Mouse (Mus musculus): ENCODE measurements at regions not wholly inside any gene's neighbourhood (a gene's known extent, or its start where the extent isn't known, plus 50 kb on each side); places are given as distances from the start of the nearest gene placed in this dataset.

DNA sequence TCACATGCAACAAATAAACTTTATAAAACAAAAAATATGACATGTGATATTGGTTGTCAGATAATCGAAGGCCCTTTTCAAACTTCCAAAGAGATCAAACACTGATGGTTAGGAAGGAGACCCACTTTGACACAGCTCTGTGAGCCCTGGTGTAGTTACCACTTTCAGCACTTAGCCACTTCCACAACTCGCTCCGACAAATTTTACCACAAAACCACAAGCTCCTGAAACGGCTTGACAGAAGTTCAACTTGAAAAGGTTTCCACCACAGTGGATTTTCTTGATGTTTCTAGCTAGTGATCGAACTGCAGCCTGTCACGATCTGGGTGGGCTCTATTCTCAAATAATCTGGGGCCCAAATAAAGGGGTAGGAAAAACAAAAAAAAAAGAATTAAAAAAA is 742.2 kb upstream of the Zeb2 start:
- Histone ChIP-seq H3K27ac (no peak overlapping the region), H3K4me2 (no peak overlapping the region), H3K27me3 (no peaks in the 10 kb centered on the region), H3K9ac (replicated peaks) (no peak overlapping the region), H3K36me3 (no peaks in the 10 kb centered on the region), H3K9me3 (no peaks in the 10 kb centered on the region), H3K4me3 (replicated peaks) (no peak overlapping the region), H3K4me1 (replicated peaks) (no peaks in the 10 kb centered on the region)
- 88% methylated on average over 6 of the region's 6 CpGs for WGBS
- no peak for ATAC-seq (ENCODE audit: insufficient number of reproducible peaks, insufficient read depth, low FRiP score, low TSS enrichment, low read depth)

GRCm38 (mm10) chr2:45850018-45850605 is 732.9 kb upstream of the Zeb2 start:
- Histone ChIP-seq H3K4me1 (replicated peaks) (no peaks in the 10 kb centered on the region), H3K9ac (replicated peaks) (no peak overlapping the region), H3K27me3 (no peaks in the 10 kb centered on the region), H3K9me3 (no peaks in the 10 kb centered on the region), H3K4me2 (no peak overlapping the region), H3K4me3 (replicated peaks) (no peak overlapping the region), H3K27ac (no peak overlapping the region), H3K36me3 (no peaks in the 10 kb centered on the region)
- WGBS = 94% methylated on average over 6 of the region's 6 CpGs
- no peak for ATAC-seq (ENCODE audit: insufficient number of reproducible peaks, insufficient read depth, low FRiP score, low TSS enrichment, low read depth)

DNA sequence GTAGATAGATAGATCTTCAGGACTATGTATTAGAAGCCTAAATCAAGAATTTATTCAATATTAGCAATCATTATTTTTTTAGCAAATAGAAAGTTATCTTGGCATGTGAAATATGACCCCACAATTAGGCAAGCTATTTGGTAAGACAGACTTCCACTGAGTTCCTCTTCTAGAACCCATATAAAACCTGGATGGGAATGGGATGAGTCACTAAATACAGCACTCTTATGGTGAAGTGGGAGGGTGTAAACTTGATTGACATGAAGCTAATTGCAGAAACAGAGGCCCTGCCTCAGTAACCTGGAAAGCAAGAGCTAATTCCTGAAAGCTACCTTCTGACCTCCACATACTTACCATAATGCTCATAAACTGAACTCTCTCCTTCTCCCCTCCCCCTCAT is 723.2 kb upstream of the Zeb2 start:
- H3K36me3 ChIP-seq = no peaks in the 10 kb centered on the region
- no peak overlapping the region for H3K9ac ChIP-seq (replicated peaks)
- no peaks in the 10 kb centered on the region for H3K4me1 ChIP-seq (replicated peaks)
- H3K4me2 ChIP-seq = no peak overlapping the region
- no peak overlapping the region for H3K4me3 ChIP-seq (replicated peaks)
- H3K27ac ChIP-seq = no peak overlapping the region
- H3K9me3 ChIP-seq = no peaks in the 10 kb centered on the region
- H3K27me3 ChIP-seq = no peaks in the 10 kb centered on the region
- no peak for ATAC-seq (ENCODE audit: insufficient number of reproducible peaks, insufficient read depth, low FRiP score, low TSS enrichment, low read depth)

GRCm38 (mm10) chr2:45836546-45837221 is 719.5 kb upstream of the Zeb2 start:
- no peak overlapping the region for H3K9ac ChIP-seq (replicated peaks)
- no peaks in the 10 kb centered on the region for H3K9me3 ChIP-seq
- no peak overlapping the region for H3K27ac ChIP-seq
- no peaks in the 10 kb centered on the region for H3K4me1 ChIP-seq (replicated peaks)
- H3K4me3 ChIP-seq (replicated peaks) = no peak overlapping the region
- no peaks in the 10 kb centered on the region for H3K36me3 ChIP-seq
- no peak overlapping the region for H3K4me2 ChIP-seq
- 79% methylated on average over 6 of the region's 6 CpGs for WGBS
- ATAC-seq (ENCODE audit: insufficient number of reproducible peaks, insufficient read depth, low FRiP score, low TSS enrichment, low read depth) = no peak
- H3K27me3 ChIP-seq = no peaks in the 10 kb centered on the region

DNA sequence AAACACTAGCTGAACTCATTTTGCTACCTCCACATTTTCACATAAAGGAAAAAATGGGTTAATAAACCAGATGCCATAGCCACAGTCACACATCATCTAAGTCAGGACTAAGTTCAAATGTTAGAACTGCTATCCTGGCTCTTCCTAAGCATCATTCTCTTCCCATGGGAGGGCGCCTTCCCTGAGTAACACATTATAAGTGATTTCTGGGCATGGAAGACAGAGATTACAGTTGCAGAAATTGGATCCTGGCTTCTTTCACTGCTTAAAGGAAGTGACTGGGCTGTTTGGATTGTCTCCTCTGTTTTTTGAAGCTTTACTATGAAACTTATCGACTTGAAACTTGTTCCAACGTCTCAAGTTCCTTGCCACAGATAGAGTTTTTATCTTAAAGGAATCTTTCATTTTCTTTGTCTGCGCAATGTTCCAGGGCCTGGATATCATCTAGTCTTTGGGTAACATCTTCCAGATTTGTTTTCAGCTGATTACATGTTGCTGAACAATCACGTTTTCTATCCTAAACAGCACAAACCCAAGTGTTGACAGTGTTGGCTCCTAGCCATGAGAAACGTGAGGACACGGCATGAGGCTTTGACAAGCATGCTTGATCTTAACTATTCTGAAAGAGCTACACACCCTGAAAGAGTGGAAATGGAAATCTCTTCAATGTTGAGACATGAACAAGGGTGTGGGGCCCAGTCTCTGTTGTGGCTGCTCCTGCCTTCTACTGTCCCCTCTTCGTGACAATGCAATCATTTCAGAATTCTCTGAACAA is 700.9 kb upstream of the Zeb2 start:
- no peak overlapping the region for H3K4me3 ChIP-seq (replicated peaks)
- no peak for ATAC-seq (ENCODE audit: insufficient number of reproducible peaks, insufficient read depth, low FRiP score, low TSS enrichment, low read depth)
- WGBS = 83% methylated on average over 8 of the region's 8 CpGs
- H3K9ac ChIP-seq (replicated peaks) = no peak overlapping the region
- no peaks in the 10 kb centered on the region for H3K27me3 ChIP-seq
- H3K27ac ChIP-seq = no peak overlapping the region
- H3K36me3 ChIP-seq = no peaks in the 10 kb centered on the region
- no peak overlapping the region for H3K4me2 ChIP-seq
- no peaks in the 10 kb centered on the region for H3K4me1 ChIP-seq (replicated peaks)
- no peaks in the 10 kb centered on the region for H3K9me3 ChIP-seq

DNA sequence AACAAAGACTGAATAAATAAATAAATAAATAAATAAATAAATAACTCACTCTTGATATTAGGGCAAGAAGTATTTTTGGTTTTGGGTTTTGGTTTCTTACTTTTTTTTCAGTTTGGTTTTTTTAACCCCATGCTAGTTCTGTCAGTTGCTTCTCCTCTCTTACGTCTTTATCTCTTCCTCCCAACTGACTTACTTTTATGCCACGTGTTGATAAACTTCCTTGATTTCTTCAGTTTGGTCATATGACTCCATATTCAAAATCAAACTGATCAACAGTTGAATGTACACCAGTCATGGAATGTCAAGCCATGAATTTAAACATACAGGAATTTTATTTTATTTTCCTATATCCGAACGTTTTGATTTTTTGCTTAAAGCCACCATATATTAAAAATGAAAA is 697.5 kb upstream of the Zeb2 start:
- H3K36me3 ChIP-seq = no peaks in the 10 kb centered on the region
- no peak overlapping the region for H3K4me3 ChIP-seq (replicated peaks)
- H3K4me1 ChIP-seq (replicated peaks) = no peaks in the 10 kb centered on the region
- no peak overlapping the region for H3K4me2 ChIP-seq
- H3K27me3 ChIP-seq = no peaks in the 10 kb centered on the region
- no peak for ATAC-seq (ENCODE audit: insufficient number of reproducible peaks, insufficient read depth, low FRiP score, low TSS enrichment, low read depth)
- no peaks in the 10 kb centered on the region for H3K9me3 ChIP-seq
- no peak overlapping the region for H3K9ac ChIP-seq (replicated peaks)
- 84% methylated on average over 4 of the region's 4 CpGs for WGBS
- no peak overlapping the region for H3K27ac ChIP-seq

GRCm38 (mm10) chr2:45805329-45805728 is 688.1 kb upstream of the Zeb2 start:
- no peak for ATAC-seq (ENCODE audit: insufficient number of reproducible peaks, insufficient read depth, low FRiP score, low TSS enrichment, low read depth)
- Histone ChIP-seq H3K36me3 (no peaks in the 10 kb centered on the region), H3K9me3 (no peaks in the 10 kb centered on the region), H3K4me2 (no peak overlapping the region), H3K4me1 (replicated peaks) (no peaks in the 10 kb centered on the region), H3K27ac (no peak overlapping the region), H3K9ac (replicated peaks) (no peak overlapping the region), H3K4me3 (replicated peaks) (no peak overlapping the region), H3K27me3 (no peaks in the 10 kb centered on the region)
- WGBS = 70% methylated on average over 2 of the region's 2 CpGs

DNA sequence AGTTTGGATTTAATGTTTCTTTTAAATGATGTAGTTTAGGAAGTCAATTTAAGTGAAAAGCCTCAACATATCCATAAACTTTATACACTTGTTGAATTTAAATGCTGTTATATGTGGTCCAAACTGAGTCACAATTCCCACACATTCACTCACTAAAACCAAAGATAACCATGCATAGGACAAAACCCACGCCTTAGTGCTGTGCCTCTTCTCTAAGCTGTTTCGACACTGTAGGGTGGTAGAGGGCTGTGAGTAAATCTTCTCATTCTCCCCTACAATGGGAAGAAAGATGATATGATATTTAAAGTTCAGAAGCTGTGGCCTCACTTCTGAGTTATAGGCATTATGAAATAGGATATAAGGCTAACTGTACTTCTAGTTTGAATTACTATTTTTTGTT is 682.9 kb upstream of the Zeb2 start:
- 90% methylated on average over 2 of the region's 2 CpGs for WGBS
- H3K36me3 ChIP-seq = no peaks in the 10 kb centered on the region
- H3K9ac ChIP-seq (replicated peaks) = no peak overlapping the region
- no peak overlapping the region for H3K4me2 ChIP-seq
- H3K27ac ChIP-seq = no peak overlapping the region
- ATAC-seq (ENCODE audit: insufficient number of reproducible peaks, insufficient read depth, low FRiP score, low TSS enrichment, low read depth) = no peak
- H3K4me1 ChIP-seq (replicated peaks) = no peaks in the 10 kb centered on the region
- H3K9me3 ChIP-seq = no peaks in the 10 kb centered on the region
- H3K4me3 ChIP-seq (replicated peaks) = no peak overlapping the region
- no peaks in the 10 kb centered on the region for H3K27me3 ChIP-seq

DNA sequence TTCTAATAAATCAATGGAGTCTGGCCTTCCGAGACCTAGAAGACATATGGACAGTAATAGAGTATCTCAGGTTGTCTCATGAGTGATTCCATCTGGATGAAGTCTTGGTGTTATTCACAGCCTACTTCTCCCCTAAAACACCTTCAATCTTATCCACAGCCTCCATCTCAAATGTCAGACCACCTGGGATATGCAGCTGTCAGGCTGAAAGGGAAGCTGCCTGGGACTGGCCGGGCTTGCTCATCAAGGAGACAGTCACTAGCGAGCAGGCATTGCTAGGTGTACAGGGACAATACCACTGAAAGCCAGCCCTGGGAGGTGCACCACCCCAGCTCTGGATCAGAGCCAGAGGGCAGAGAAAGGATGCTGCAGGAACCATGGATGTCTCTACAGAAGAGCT is 676.4 kb upstream of the Zeb2 start:
- ATAC-seq (ENCODE audit: insufficient number of reproducible peaks, insufficient read depth, low FRiP score, low TSS enrichment, low read depth) = no peak
- Histone ChIP-seq H3K9me3 (no peaks in the 10 kb centered on the region), H3K4me1 (replicated peaks) (peaks cover 4% of the 10 kb centered on the region; the same call in 1 of the 2 replicates), H3K27ac (no peak overlapping the region), H3K27me3 (peaks cover 4% of the 10 kb centered on the region; the same call in 1 of the 2 replicates), H3K9ac (replicated peaks) (no peak overlapping the region), H3K4me2 (no peak overlapping the region), H3K4me3 (replicated peaks) (no peak overlapping the region), H3K36me3 (no peaks in the 10 kb centered on the region)
- WGBS = 37% methylated on average over 3 of the region's 3 CpGs

- Histone ChIP-seq H3K9me3 (no peaks in the 10 kb centered on the region), H3K4me1 (replicated peaks) (peaks cover 12% of the 10 kb centered on the region), H3K27ac (no peak overlapping the region), H3K9ac (replicated peaks) (no peak overlapping the region), H3K4me3 (replicated peaks) (no peak overlapping the region), H3K4me2 (no peak overlapping the region), H3K36me3 (no peaks in the 10 kb centered on the region), H3K27me3 (peaks cover 6% of the 10 kb centered on the region; the same call in 1 of the 2 replicates)
- WGBS = 75% methylated on average over 4 of the region's 4 CpGs
- ATAC-seq (ENCODE audit: insufficient number of reproducible peaks, insufficient read depth, low FRiP score, low TSS enrichment, low read depth) = no peak
These were observed 672.5 kb upstream of the Zeb2 start for GRCm38 (mm10) chr2:45789739-45790138.

- Histone ChIP-seq H3K27ac (no peak overlapping the region), H3K4me2 (peak overlapping the region; percentile 24; the same call in 1 of the 2 replicates), H3K9me3 (no peaks in the 10 kb centered on the region), H3K4me3 (replicated peaks) (no peak overlapping the region), H3K9ac (replicated peaks) (no peak overlapping the region), H3K27me3 (peaks cover 6% of the 10 kb centered on the region; the same call in 1 of the 2 replicates), H3K36me3 (no peaks in the 10 kb centered on the region), H3K4me1 (replicated peaks) (peaks cover 8% of the 10 kb centered on the region)
- no peak for ATAC-seq (ENCODE audit: insufficient number of reproducible peaks, insufficient read depth, low FRiP score, low TSS enrichment, low read depth)
- WGBS = 50% methylated on average over 16 of the region's 16 CpGs
These were observed 670.7 kb upstream of the Zeb2 start for GRCm38 (mm10) chr2:45787732-45788390.

Measured in limb, embryonic 12.5 days (tissue).